Mouse (Mus musculus) c-Kit-negative CD71-positive TER-119-positive erythroid progenitor cells, embryonic 14.5 days (primary cell): Measurements from ENCODE around the gene Exoc5.

Source experiments
- DNase-seq: peaks from one replicate; pipeline ENCODE4 v3.0.0-alpha.2; 2013; ENCODE audit warnings: low read depth, low spot score

Gene Exoc5

GRCm38 (mm10) chr14:49007979-49008378 lies 58.5 kb downstream of the Exoc5 start:
- no peak for DNase-seq

- no peak for DNase-seq
Measured at GRCm38 (mm10) chr14:49001655-49002054, 64.8 kb downstream of the Exoc5 start.

GRCm38 (mm10) chr14:48998795-48999194 lies 67.7 kb downstream of the Exoc5 start:
- no peak for DNase-seq

- DNase-seq = no peak
Measured at GRCm38 (mm10) chr14:48993861-48994260, 72.6 kb downstream of the Exoc5 start.

- DNase-seq = no peak
Measured at GRCm38 (mm10) chr14:48992070-48992580, 74.3 kb downstream of the Exoc5 start.

- no peak for DNase-seq
Measured at GRCm38 (mm10) chr14:48991144-48991522, 75.3 kb downstream of the Exoc5 start.

- no peak for DNase-seq
Measured at GRCm38 (mm10) chr14:48990471-48991143, 75.8 kb downstream of the Exoc5 start.

GRCm38 (mm10) chr14:48989831-48990230 lies 76.6 kb downstream of the Exoc5 start:
- no peak for DNase-seq

- DNase-seq = no peak
Measured at GRCm38 (mm10) chr14:48986231-48986630, 80.2 kb downstream of the Exoc5 start.

GRCm38 (mm10) chr14:48985673-48986072 lies 80.8 kb downstream of the Exoc5 start:
- DNase-seq = no peak

- no peak for DNase-seq
Measured at GRCm38 (mm10) chr14:48978971-48979388, 87.5 kb downstream of the Exoc5 start.

GRCm38 (mm10) chr14:48971546-48971945 lies 94.9 kb downstream of the Exoc5 start:
- DNase-seq = no peak

GRCm38 (mm10) chr14:48968670-48969069 lies 97.8 kb downstream of the Exoc5 start:
- DNase-seq = no peak
